Mouse (Mus musculus) thymus, adult 2 months (tissue): Measurements from ENCODE around the gene Celf1.

Experiments
- CTCF ChIP-seq: fragments of 200-500 bp; IDR thresholded peaks from 2 replicates; pipeline ENCODE4 v1.5.1; 2012; ENCODE audit warnings: mild to moderate bottlenecking, control low read depth, low read length, moderate library complexity, borderline replicate concordance; ENCODE audit not compliant: control insufficient read depth, poor library complexity, insufficient read depth; ENCODE audit errors: extremely low read depth
- POLR2A ChIP-seq: fragments of 200-500 bp; IDR thresholded peaks from 2 replicates; pipeline ENCODE4 v1.6.1; 2012; ENCODE audit warnings: mild to moderate bottlenecking, low read length, control low read depth, moderate library complexity; ENCODE audit not compliant: control insufficient read depth, poor library complexity, insufficient read depth; ENCODE audit errors: extremely low read depth

DNA sequence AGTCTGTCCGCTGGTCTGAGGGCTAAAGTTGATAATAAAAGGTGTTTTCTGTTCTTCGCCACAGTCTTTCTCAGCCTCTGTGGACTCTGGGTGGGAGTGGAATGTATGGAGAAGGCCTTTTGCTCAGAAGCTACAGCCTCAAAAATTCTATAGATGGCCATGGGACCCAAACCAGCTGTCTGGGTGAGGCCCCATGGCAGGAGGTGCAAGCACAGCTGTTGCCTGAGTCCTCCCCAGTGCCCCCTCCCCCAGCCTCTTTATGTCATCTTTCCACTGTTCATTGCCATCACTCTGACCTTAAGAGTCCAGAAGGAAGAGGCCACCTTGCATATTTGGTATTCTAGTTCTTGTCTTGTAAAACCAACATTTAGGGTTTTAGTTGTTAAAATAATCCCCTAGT is 119.2 kb downstream of the Celf1 start:
- TF ChIP-seq POLR2A (no peak), CTCF (no peak)
